9 mouse cellular contexts compared by ENCODE assay signal in genomic region chr8:93569311-93570185, GRCm38 (mm10). TPM values are rescaled to one million over a fixed set of nuclear protein-coding genes. Genes with fewer than 3 reads are reported as not detected.
A peak's percentile ranks its signal among the peaks of the same experiment; 100 is the strongest.
DNase-seq lines count a peak whose midpoint lies in the region; ATAC-seq lines count a peak whose summit lies in the region.
"Had no signal": no experiment of that assay in that cellular context is flagged by ENCODE, and none has a peak within 500 bp of the region (broad histone marks: within the 10 kb centered on the region; RNA-seq: fewer than 3 reads in every experiment).

No protein-coding gene starts in this region.

- H3K27me3 ChIP-seq in embryonic facial prominence, embryonic 11.5 days (ENCODE audit: control insufficient read depth, insufficient read depth, low read length): no peaks in the 10 kb centered on the region
- H3K27me3 ChIP-seq in midbrain, embryonic 10.5 days (ENCODE audit: low read depth, poor library complexity, severe bottlenecking): no peaks in the 10 kb centered on the region
- no peaks in the 10 kb centered on the region for H3K27me3 ChIP-seq in stomach, embryonic 14.5 days (ENCODE audit: control insufficient read depth, insufficient read depth, low read length)
- H3K27me3 ChIP-seq: liver, embryonic 15.5 days had no signal

- H3K27ac ChIP-seq in embryonic facial prominence, embryonic 11.5 days (replicated peaks; ENCODE audit: low read depth, low read length): no peak overlapping the region
- peak overlapping the region; percentile 72 for H3K27ac ChIP-seq in midbrain, embryonic 10.5 days (replicated peaks)
- H3K27ac ChIP-seq in stomach, embryonic 14.5 days (ENCODE audit: low read length): no peak overlapping the region
- H3K27ac ChIP-seq: liver, embryonic 15.5 days had no signal

- no peaks in the 10 kb centered on the region for H3K4me1 ChIP-seq in embryonic facial prominence, embryonic 11.5 days (ENCODE audit: control insufficient read depth, insufficient read depth, low read length)
- H3K4me1 ChIP-seq in midbrain, embryonic 10.5 days: peaks cover 44% of the 10 kb centered on the region
- H3K4me1 ChIP-seq in stomach, embryonic 14.5 days (ENCODE audit: control insufficient read depth, insufficient read depth, low read length): peaks cover 15% of the 10 kb centered on the region
- H3K4me1 ChIP-seq: liver, embryonic 15.5 days had no signal

- no peaks in the 10 kb centered on the region; the same call in 1 of the 2 replicates for H3K9me3 ChIP-seq in embryonic facial prominence, embryonic 11.5 days (replicated peaks; ENCODE audit: control insufficient read depth, low read length)
- peaks cover 13% of the 10 kb centered on the region for H3K9me3 ChIP-seq in midbrain, embryonic 10.5 days (replicated peaks)
- H3K9me3 ChIP-seq in stomach, embryonic 14.5 days (ENCODE audit: control insufficient read depth, low read depth, low read length): peaks cover 8% of the 10 kb centered on the region; the same call in 1 of the 2 replicates
- H3K9me3 ChIP-seq: liver, embryonic 15.5 days had no signal

- peak; percentile 41; the same call in 1 of the 2 replicates for ATAC-seq in embryonic facial prominence, embryonic 11.5 days (replicated peaks; ENCODE audit: insufficient number of reproducible peaks, low FRiP score, low TSS enrichment, low read depth)
- ATAC-seq in stomach, embryonic 14.5 days (ENCODE audit: insufficient number of reproducible peaks, insufficient read depth, low FRiP score, low read depth): peak; percentile 37; the same call in 1 of the 2 replicates

- H3K4me2 ChIP-seq in embryonic facial prominence, embryonic 11.5 days (ENCODE audit: low read depth, low read length): no peak overlapping the region
- no peak overlapping the region for H3K4me2 ChIP-seq in stomach, embryonic 14.5 days (replicated peaks; ENCODE audit: low read depth, low read length)
- H3K4me2 ChIP-seq: liver, embryonic 15.5 days had no signal

- 57% methylated on average over 13 of the region's 13 CpGs for WGBS in embryonic facial prominence, embryonic 11.5 days
- 50% methylated on average over 13 of the region's 13 CpGs for WGBS in midbrain, embryonic 10.5 days
- WGBS in stomach, embryonic 14.5 days: 53% methylated on average over 13 of the region's 13 CpGs

- H3K4me3 ChIP-seq in embryonic facial prominence, embryonic 11.5 days (ENCODE audit: low read depth, low read length): no peak overlapping the region
- H3K4me3 ChIP-seq in midbrain, embryonic 10.5 days: no peak overlapping the region
- no peak overlapping the region for H3K4me3 ChIP-seq in stomach, embryonic 14.5 days (ENCODE audit: low read depth, low read length)
- H3K4me3 ChIP-seq: liver, embryonic 15.5 days had no signal

- H3K36me3 ChIP-seq in embryonic facial prominence, embryonic 11.5 days (replicated peaks; ENCODE audit: control insufficient read depth, insufficient read depth, low read depth, low read length): no peaks in the 10 kb centered on the region
- no peaks in the 10 kb centered on the region for H3K36me3 ChIP-seq in midbrain, embryonic 10.5 days
- H3K36me3 ChIP-seq in stomach, embryonic 14.5 days (ENCODE audit: control insufficient read depth, insufficient read depth, low read length): no peaks in the 10 kb centered on the region
- H3K36me3 ChIP-seq: liver, embryonic 15.5 days had no signal

- peak; percentile 28 for DNase-seq in kidney, postnatal 10 days
- DNase-seq in kidney, postnatal 4 days: no peak
- DNase-seq in embryonic facial prominence, embryonic 11.5 days (ENCODE audit: low spot score): no peak
- peak; percentile 81 to 86 for DNase-seq in heart, adult 9 months (ENCODE audit: low spot score in 2 of 2)
- DNase-seq in layer of hippocampus, adult 9-11 months: peak; percentile 94
- peak; percentile 36 for DNase-seq in midbrain, embryonic 10.5 days (ENCODE audit: low spot score)
- DNase-seq in ovary, adult 18-20 months (ENCODE audit: low spot score): no peak

- H3K9ac ChIP-seq in embryonic facial prominence, embryonic 11.5 days (replicated peaks; ENCODE audit: low read length): no peak overlapping the region
- H3K9ac ChIP-seq in stomach, embryonic 14.5 days (replicated peaks; ENCODE audit: low read depth, low read length): no peak overlapping the region
- H3K9ac ChIP-seq: liver, embryonic 15.5 days had no signal

RNA-seq across cellular contexts. Expression of gene Ces5a, which starts 33.9 kb away (rescaled TPM):
- polyA plus RNA-seq in embryonic facial prominence, embryonic 11.5 days (2014; fragmentation: Nextera tagmentation; extraction: Ambion mirVana): not detected in 2 replicates
- polyA plus RNA-seq in midbrain, embryonic 10.5 days (2016; fragmentation: Nextera tagmentation; extraction: Ambion mirVana): not detected in 2 replicates
- not detected in 2 replicates for polyA plus RNA-seq in stomach, embryonic 14.5 days (2014; fragmentation: Nextera tagmentation; extraction: Ambion mirVana)
- polyA plus RNA-seq: liver, embryonic 15.5 days had no signal

Comparison
In these comparisons a context has a peak if more than half of its experiments do, and no peak if none do; other contexts are left out.
1. DNase-seq: peak in kidney, postnatal 10 days (single experiment), heart, adult 9 months (2 of 2), layer of hippocampus, adult 9-11 months (single experiment) and midbrain, embryonic 10.5 days (single experiment); none in kidney, postnatal 4 days (0 of 2), embryonic facial prominence, embryonic 11.5 days (single experiment) and ovary, adult 18-20 months (single experiment).